Mouse (Mus musculus) ES-E14 (cell line): Measurements from ENCODE around the gene Cops7a. TPM values are rescaled to one million over a fixed set of nuclear protein-coding genes. Genes with fewer than 3 reads are reported as not detected.
A peak's percentile ranks its signal among the peaks of the same experiment; 100 is the strongest.

Experiments used
- DNase-seq: peaks from one replicate; pipeline ENCODE4 v3.0.0-alpha.2; 2013; ENCODE audit warnings: low read depth, low spot score
- H3K27ac ChIP-seq: 2 replicates; pipeline ENCODE4 v1.5.1; 2012; ENCODE audit warnings: low read depth, mild to moderate bottlenecking, low read length, moderate library complexity, mixed read lengths; ENCODE audit not compliant: poor library complexity, insufficient read depth, severe bottlenecking
- H3K36me3 ChIP-seq: 2 replicates; pipeline ENCODE4 v1.6.1; 2012; ENCODE audit warnings: mild to moderate bottlenecking, low read length, moderate library complexity, mixed read lengths; ENCODE audit not compliant: control insufficient read depth, poor library complexity, insufficient read depth, severe bottlenecking
- H3K4me1 ChIP-seq, 2 experiments: fragments of 150-350 bp in 1 of 2; sonication (generic) in 1 of 2; 2 replicates each; pipeline ENCODE4 v1.6.1; 2012; ENCODE audit warnings: low read length in 2 of 2, mild to moderate bottlenecking in 1 of 2, mixed read lengths in 1 of 2; ENCODE audit not compliant: control insufficient read depth in 2 of 2, insufficient read depth in 2 of 2, poor library complexity in 1 of 2
- H3K4me3 ChIP-seq, 2 experiments: fragments of 150-350 bp in 1 of 2; sonication (generic) in 1 of 2; 2 replicates each; pipeline ENCODE4 v1.5.1; 2012; ENCODE audit warnings: low read length in 2 of 2, low read depth in 1 of 2, mild to moderate bottlenecking in 1 of 2, mixed read lengths in 1 of 2; ENCODE audit not compliant: insufficient read depth in 1 of 2, poor library complexity in 1 of 2, severe bottlenecking in 1 of 2
- H3K9ac ChIP-seq: 2 replicates; pipeline ENCODE4 v1.6.1; 2012; ENCODE audit warnings: low read depth, mild to moderate bottlenecking, low read length, mixed read lengths; ENCODE audit not compliant: poor library complexity, insufficient read depth, severe bottlenecking
- H3K9me3 ChIP-seq: fragments of 150-350 bp; sonication (generic); 2 replicates; pipeline ENCODE4 v1.6.1; 2012; ENCODE audit warnings: low read depth, mild to moderate bottlenecking, low read length; ENCODE audit not compliant: control insufficient read depth, insufficient read depth
- CHD2 ChIP-seq: IDR thresholded peaks from 2 replicates; pipeline ENCODE4 v1.6.1; 2014; ENCODE audit warnings: mild to moderate bottlenecking, low read depth, low read length, inconsistent platforms
- HCFC1 ChIP-seq: IDR thresholded peaks from 2 replicates; pipeline ENCODE4 v1.6.1; 2012; ENCODE audit warnings: low read length, inconsistent platforms, borderline replicate concordance; ENCODE audit not compliant: insufficient read depth
- MAFK ChIP-seq: IDR thresholded peaks from 2 replicates; pipeline ENCODE4 v1.6.1; 2014; ENCODE audit warnings: mild to moderate bottlenecking, low read depth, low read length, inconsistent platforms; ENCODE audit not compliant: insufficient read depth
- ZC3H11A ChIP-seq: IDR thresholded peaks from 2 replicates; pipeline ENCODE4 v1.6.1; 2012; ENCODE audit warnings: low read depth, mild to moderate bottlenecking, inconsistent platforms, low read length, borderline replicate concordance
- ZNF384 ChIP-seq: IDR thresholded peaks from 2 replicates; pipeline ENCODE4 v1.6.1; 2012; ENCODE audit warnings: low read depth, low read length, inconsistent platforms
- in situ Hi-C, 2 experiments: fragments of 600-800 bp; cut with MboI; formaldehyde crosslinking; loops; one replicate each; pipeline ENCODE4 v1.15.1; 2025; ENCODE audit warnings: low sequenced_read_pairs in 2 of 2, inconsistent platforms in 1 of 2; ENCODE audit not compliant: unreplicated experiment in 2 of 2
- total RNA-seq: library from RNA; depleted of rRNA; stranded (reverse); fragments of 300-350 nt; gene quantifications from 2 replicates; pipeline ENCODE4 v1.2.3, GENCODE M21; 2012

The Cops7a gene
- total RNA-seq, 1 experiment = 138 TPM

DNA sequence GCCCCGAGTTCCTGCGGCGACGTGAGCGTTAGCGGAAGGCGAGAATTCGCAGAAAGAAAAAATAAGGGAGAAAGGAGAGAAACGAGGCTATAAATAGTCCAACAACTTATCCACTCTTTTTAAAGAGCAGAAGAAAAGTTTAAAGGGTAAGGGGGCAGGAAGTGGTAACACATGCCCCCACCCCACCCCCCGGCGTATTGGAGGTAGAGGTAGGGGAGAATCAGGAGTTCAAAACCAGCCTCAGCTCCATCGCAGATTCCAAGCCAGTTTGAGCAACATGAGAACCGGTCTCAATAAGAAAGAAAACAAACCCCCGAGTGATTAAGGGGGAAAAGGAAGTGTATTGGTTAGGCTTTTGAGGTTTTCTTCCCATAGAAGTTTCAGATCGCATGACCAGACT lies 409 bp upstream of the Cops7a start:
- Histone ChIP-seq H3K4me3 (peak overlapping the region; percentile 84 to 91), H3K27ac (peak overlapping the region; percentile 86), H3K36me3 (peaks cover 17% of the 10 kb centered on the region), H3K9me3 (no peaks in the 10 kb centered on the region), H3K9ac (peak overlapping the region; percentile 99), H3K4me1 (peaks cover 0 to 2% of the 10 kb centered on the region in 2 experiments; a peak in 1 of 4 replicates)
- in situ Hi-C loops = no loop called here
- TF ChIP-seq CHD2 (no peak), MAFK (no peak), ZC3H11A (no peak), ZNF384 (no peak), HCFC1 (no peak)
- no peak for DNase-seq

DNA sequence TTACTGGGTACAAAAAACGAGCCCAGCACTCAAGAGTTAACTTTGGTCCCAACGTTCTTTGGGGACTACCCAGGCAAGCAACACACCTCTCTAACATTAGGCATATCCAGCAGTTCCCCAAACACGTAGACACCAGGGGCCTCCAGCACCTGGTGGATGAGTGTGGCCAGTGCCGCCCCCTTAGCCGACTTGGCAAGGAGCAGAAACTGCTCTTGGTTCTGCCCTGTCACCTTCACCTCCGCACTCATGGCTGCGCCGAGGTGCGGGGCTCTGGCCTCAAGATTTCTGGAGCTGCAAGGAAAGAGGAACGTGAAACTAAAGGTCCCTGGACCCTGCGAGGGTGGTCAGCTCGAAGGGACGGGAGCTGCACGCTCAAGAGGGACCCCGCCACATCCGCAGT lies 700 bp downstream of the Cops7a start:
- TF ChIP-seq ZNF384 (no peak), ZC3H11A (no peak)
- H3K36me3 ChIP-seq = peaks cover 26% of the 10 kb centered on the region
- peak overlapping the region; percentile 94 for H3K27ac ChIP-seq
- in situ Hi-C loops = no loop called here
- peak overlapping the region; percentile 91 for H3K9ac ChIP-seq
- no peaks in the 10 kb centered on the region for H3K9me3 ChIP-seq
- peak overlapping the region; percentile 84 to 91 for H3K4me3 ChIP-seq
- no peak for DNase-seq
- H3K4me1 ChIP-seq = peaks cover 0 to 6% of the 10 kb centered on the region in 2 experiments; a peak in 1 of 4 replicates

DNA sequence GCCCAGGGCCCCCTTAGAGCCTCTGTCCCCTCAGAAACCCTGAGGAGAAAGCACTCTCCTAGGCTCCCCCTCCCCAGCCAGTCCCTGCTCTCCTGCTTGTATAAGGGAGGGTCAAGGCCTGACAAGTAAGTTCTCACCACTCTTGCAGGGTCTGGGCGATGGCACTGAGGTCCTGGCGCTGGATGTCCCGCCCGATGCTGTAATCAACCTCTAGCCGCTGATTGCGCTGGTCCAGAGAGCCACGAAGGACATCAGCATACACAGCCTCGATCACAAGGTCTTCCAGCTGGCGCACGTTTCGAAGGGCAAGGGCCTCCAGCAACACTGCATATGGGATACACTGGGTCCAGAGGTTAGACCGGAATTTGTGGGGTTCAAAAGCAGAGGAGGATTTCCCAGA lies 4.3 kb downstream of the Cops7a start:
- no peak for TF ChIP-seq CHD2
- Histone ChIP-seq H3K4me1 (peaks cover 0 to 10% of the 10 kb centered on the region in 2 experiments; a peak in 1 of 4 replicates), H3K36me3 (peaks cover 44% of the 10 kb centered on the region), H3K9me3 (no peaks in the 10 kb centered on the region), H3K9ac (no peak overlapping the region), H3K4me3 (no peak overlapping the region), H3K27ac (no peak overlapping the region)
- in situ Hi-C loops = no loop called here
- DNase-seq = no peak

DNA sequence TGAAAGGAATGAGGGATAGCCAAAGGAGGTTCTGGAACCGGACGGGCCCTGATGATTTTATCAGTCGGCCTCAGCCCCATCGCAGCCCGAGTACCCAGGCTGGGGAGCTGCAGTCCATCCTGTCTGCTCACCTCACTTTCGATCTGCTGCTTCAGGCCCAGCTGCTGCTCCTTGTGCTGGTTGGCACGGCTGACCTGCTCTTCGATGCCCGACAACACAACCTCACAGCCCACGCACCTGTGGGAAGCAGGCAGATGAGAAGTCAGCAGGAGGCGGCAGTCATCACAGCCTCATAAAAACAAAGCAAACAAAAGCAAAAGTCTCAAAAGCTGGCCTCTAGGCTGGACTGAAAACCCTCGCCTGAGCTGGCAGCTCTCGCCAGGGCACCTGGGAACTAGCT lies 5.4 kb downstream of the Cops7a start:
- Histone ChIP-seq H3K4me3 (no peak overlapping the region), H3K9me3 (no peaks in the 10 kb centered on the region; the same call in 1 of the 2 replicates), H3K36me3 (peaks cover 46% of the 10 kb centered on the region), H3K9ac (no peak overlapping the region), H3K4me1 (peaks cover 0 to 10% of the 10 kb centered on the region in 2 experiments; a peak in 1 of 4 replicates), H3K27ac (no peak overlapping the region)
- DNase-seq = no peak
- in situ Hi-C loops = no loop called here
- TF ChIP-seq ZNF384 = no peak

DNA sequence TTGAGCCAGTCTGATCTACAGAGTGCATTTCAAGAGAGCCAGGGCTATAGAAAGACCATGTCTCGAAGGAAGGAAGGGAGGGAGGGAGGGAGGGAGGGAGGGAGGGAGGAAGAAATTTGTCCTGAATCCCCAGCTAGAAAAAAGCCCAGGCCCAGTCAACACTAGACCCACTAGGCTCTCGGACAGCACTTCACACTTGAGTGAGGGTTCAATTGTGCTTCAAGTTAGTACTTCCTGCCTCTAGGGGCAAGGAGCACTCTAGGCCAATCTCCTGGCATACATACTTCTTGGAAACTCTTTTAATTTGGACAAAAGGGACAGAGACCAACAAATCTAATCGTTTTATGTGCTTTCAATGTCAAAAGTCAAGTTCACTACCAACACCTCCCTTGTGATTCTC lies 7.2 kb downstream of the Cops7a start:
- in situ Hi-C loops = no loop called here
- Histone ChIP-seq H3K9me3 (peaks cover 4% of the 10 kb centered on the region), H3K4me1 (peaks cover 0 to 10% of the 10 kb centered on the region in 2 experiments; a peak in 1 of 4 replicates), H3K36me3 (peaks cover 52% of the 10 kb centered on the region), H3K4me3 (no peak overlapping the region), H3K9ac (no peak overlapping the region), H3K27ac (no peak overlapping the region)
- no peak for DNase-seq
- TF ChIP-seq ZC3H11A = no peak
- no peak for TF ChIP-seq ZNF384
- no peak for TF ChIP-seq HCFC1
- TF ChIP-seq CHD2 = no peak
- TF ChIP-seq MAFK = no peak
